Comparison of ENCODE assay signal across 9 mouse cellular contexts in the genomic region with DNA sequence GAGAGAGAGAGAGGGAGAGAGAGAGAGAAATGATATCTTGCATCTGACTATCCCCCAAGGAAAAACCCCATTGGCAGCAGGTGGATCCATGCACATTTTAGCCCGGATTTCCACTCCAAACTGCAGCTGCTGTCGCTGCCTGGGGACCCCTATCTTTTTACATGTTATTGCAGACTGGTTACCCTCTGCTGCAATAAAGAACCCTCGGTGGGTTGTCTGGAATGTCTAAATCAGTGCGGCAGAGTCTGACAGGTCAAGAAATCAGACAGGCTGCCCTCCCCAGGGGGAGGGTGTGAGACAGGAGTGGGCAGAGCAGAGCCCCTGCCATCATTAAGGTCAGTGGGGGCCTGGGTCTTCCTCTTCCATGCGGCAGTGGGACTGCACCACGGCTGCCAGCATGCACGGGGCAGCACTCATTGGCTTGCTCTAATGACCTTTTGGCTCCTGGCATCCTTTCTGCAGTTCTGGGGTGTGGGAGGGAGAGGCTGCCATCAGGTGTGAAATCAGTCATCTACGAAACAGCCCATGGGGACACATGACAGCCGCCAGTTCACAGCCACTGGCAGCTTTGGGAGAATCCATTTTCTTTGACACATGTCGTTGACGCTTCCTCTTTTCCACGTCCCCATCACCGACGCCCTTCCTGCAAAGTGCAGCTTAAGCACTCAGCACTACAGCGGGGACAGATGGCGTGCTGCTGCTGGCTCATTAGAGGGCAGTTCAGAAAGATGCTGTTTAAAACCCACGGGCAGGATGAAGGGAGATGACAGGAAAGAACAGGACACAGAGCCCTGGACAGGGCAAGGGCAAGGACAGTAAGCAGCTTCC.
DNase-seq lines count a peak whose midpoint lies in the region; ATAC-seq lines count a peak whose summit lies in the region.
"Had no signal": no experiment of that assay in that cellular context is flagged by ENCODE, and none has a peak within 500 bp of the region (broad histone marks: within the 10 kb centered on the region; RNA-seq: fewer than 3 reads in every experiment).

No protein-coding gene starts in this region.

- peaks cover 10% of the 10 kb centered on the region for H3K4me1 ChIP-seq in forebrain, embryonic 15.5 days
- peaks cover 19% of the 10 kb centered on the region for H3K4me1 ChIP-seq in limb, embryonic 11.5 days (ENCODE audit: control insufficient read depth, insufficient read depth, low read length)
- peaks cover 27% of the 10 kb centered on the region for H3K4me1 ChIP-seq in neural tube, embryonic 12.5 days

- WGBS in forebrain, embryonic 15.5 days: 37% methylated on average over 17 of the region's 17 CpGs
- 9% methylated on average over 17 of the region's 17 CpGs for WGBS in limb, embryonic 11.5 days
- 24% methylated on average over 17 of the region's 17 CpGs for WGBS in neural tube, embryonic 12.5 days

- H3K27ac ChIP-seq in forebrain, embryonic 15.5 days (replicated peaks): no peak overlapping the region
- H3K27ac ChIP-seq in limb, embryonic 11.5 days (replicated peaks; ENCODE audit: low read depth, low read length): no peak overlapping the region; the same call in 1 of the 2 replicates
- H3K27ac ChIP-seq in neural tube, embryonic 12.5 days: no peak overlapping the region

- H3K4me2 ChIP-seq in forebrain, embryonic 15.5 days (replicated peaks): no peak overlapping the region
- 0 out of 2 replicates have a peak overlapping the region, but pooled peaks have one; percentile 3 for H3K4me2 ChIP-seq in limb, embryonic 11.5 days (ENCODE audit: low read depth, severe bottlenecking)
- peak overlapping the region; percentile 25; the same call in 1 of the 2 replicates for H3K4me2 ChIP-seq in neural tube, embryonic 12.5 days (replicated peaks)

- peak; percentile 26; the same call in 1 of the 2 replicates for ATAC-seq in forebrain, embryonic 15.5 days (replicated peaks)
- no peak; the same call in 1 of the 2 replicates for ATAC-seq in limb, embryonic 11.5 days (ENCODE audit: insufficient number of reproducible peaks, low FRiP score, low TSS enrichment, low read depth)
- ATAC-seq in neural tube, embryonic 12.5 days (ENCODE audit: low FRiP score, low read depth): 0 out of 2 replicates have a peak, but pooled peaks have one; percentile 23

- no peaks in the 10 kb centered on the region for H3K36me3 ChIP-seq in forebrain, embryonic 15.5 days
- no peaks in the 10 kb centered on the region for H3K36me3 ChIP-seq in limb, embryonic 11.5 days (ENCODE audit: control insufficient read depth, insufficient read depth, low read length)
- no peaks in the 10 kb centered on the region for H3K36me3 ChIP-seq in neural tube, embryonic 12.5 days

- DNase-seq in embryo, embryonic 10 days (ENCODE audit: low spot score): peak; percentile 65
- no peak for DNase-seq in embryo, embryonic 9.5 days (ENCODE audit: extremely low spot score)
- no peak for DNase-seq in limb, embryonic 11.5 days (ENCODE audit: low spot score)
- DNase-seq in ovary, postnatal 36 days (ENCODE audit: low spot score): no peak
- DNase-seq in cerebellum, postnatal 4 days (ENCODE audit: low spot score in 2 of 2): no peak
- DNase-seq in urinary bladder, postnatal 10 days (ENCODE audit: low spot score): no peak
- DNase-seq: kidney, adult 9 months had no signal

- H3K4me3 ChIP-seq in forebrain, embryonic 15.5 days: no peak overlapping the region
- H3K4me3 ChIP-seq in limb, embryonic 11.5 days (ENCODE audit: low read depth, low read length): no peak overlapping the region
- H3K4me3 ChIP-seq in neural tube, embryonic 12.5 days: no peak overlapping the region

- no peaks in the 10 kb centered on the region for H3K9me3 ChIP-seq in forebrain, embryonic 15.5 days
- H3K9me3 ChIP-seq in limb, embryonic 11.5 days (ENCODE audit: control insufficient read depth, low read length): no peaks in the 10 kb centered on the region
- no peaks in the 10 kb centered on the region for H3K9me3 ChIP-seq in neural tube, embryonic 12.5 days

- H3K27me3 ChIP-seq in forebrain, embryonic 15.5 days: no peaks in the 10 kb centered on the region
- H3K27me3 ChIP-seq in limb, embryonic 11.5 days (ENCODE audit: control insufficient read depth, insufficient read depth, low read length): 0 out of 2 replicates have a peak, but pooled peaks cover 2% of the 10 kb centered on the region
- peaks cover 2% of the 10 kb centered on the region; the same call in 1 of the 2 replicates for H3K27me3 ChIP-seq in neural tube, embryonic 12.5 days (replicated peaks)

- no peak overlapping the region for H3K9ac ChIP-seq in forebrain, embryonic 15.5 days (replicated peaks)
- H3K9ac ChIP-seq in limb, embryonic 11.5 days (ENCODE audit: low read length): no peak overlapping the region
- no peak overlapping the region for H3K9ac ChIP-seq in neural tube, embryonic 12.5 days
